Mouse (Mus musculus) ES-E14 (cell line): ENCODE measurements around the gene Hydin.

Source experiments
- CHD2 ChIP-seq: IDR thresholded peaks from 2 replicates; pipeline ENCODE4 v1.6.1; 2014; ENCODE audit warnings: mild to moderate bottlenecking, low read depth, low read length, inconsistent platforms
- MAFK ChIP-seq: IDR thresholded peaks from 2 replicates; pipeline ENCODE4 v1.6.1; 2014; ENCODE audit warnings: mild to moderate bottlenecking, low read depth, low read length, inconsistent platforms; ENCODE audit not compliant: insufficient read depth

- TF ChIP-seq CHD2 (no peak), MAFK (no peak)
These were observed 183.7 kb downstream of the Hydin start for GRCm38 (mm10) chr8:110450463-110450862.
